Mouse (Mus musculus) adrenal gland, adult (tissue): ENCODE results near the gene Fzd4.
A peak's percentile ranks its signal among the peaks of the same experiment; 100 is the strongest.

Experiments
- DNase-seq, 2 experiments: peaks; one replicate each; pipeline ENCODE4 v3.0.0; 2022 to 2023; ENCODE audit warnings: low spot score in 1 of 2; ENCODE audit not compliant: inconsistent age in 2 of 2

The Fzd4 gene

GRCm38 (mm10) chr7:89425803-89426725 is 21.9 kb downstream of the Fzd4 start:
- peak in 1 of 2 experiments; percentile 42 for DNase-seq

- peak in 1 of 2 experiments; percentile 19 for DNase-seq
Observed at GRCm38 (mm10) chr7:89427101-89427500, 22.9 kb downstream of the Fzd4 start.

- DNase-seq = no peak
Observed at GRCm38 (mm10) chr7:89428804-89429203, 24.6 kb downstream of the Fzd4 start.

- no peak for DNase-seq
Observed at GRCm38 (mm10) chr7:89429326-89429725, 25.2 kb downstream of the Fzd4 start.

- no peak for DNase-seq
Observed at GRCm38 (mm10) chr7:89431185-89431584, 27.0 kb downstream of the Fzd4 start.

- no peak for DNase-seq
Observed at GRCm38 (mm10) chr7:89433193-89433892, 29.2 kb downstream of the Fzd4 start.

GRCm38 (mm10) chr7:89433893-89434616 is 29.9 kb downstream of the Fzd4 start:
- DNase-seq = no peak

- no peak for DNase-seq
Observed at GRCm38 (mm10) chr7:89436404-89436803, 32.2 kb downstream of the Fzd4 start.

GRCm38 (mm10) chr7:89437589-89437988 is 33.4 kb downstream of the Fzd4 start:
- peak; percentile 17 to 81 for DNase-seq

GRCm38 (mm10) chr7:89441291-89441690 is 37.1 kb downstream of the Fzd4 start:
- DNase-seq = no peak

- peak in 1 of 2 experiments; percentile 11 for DNase-seq
Observed at GRCm38 (mm10) chr7:89442242-89442641, 38.1 kb downstream of the Fzd4 start.

- DNase-seq = no peak
Observed at GRCm38 (mm10) chr7:89445137-89445536, 41.0 kb downstream of the Fzd4 start.

- DNase-seq = no peak
Observed at GRCm38 (mm10) chr7:89450312-89450711, 46.2 kb downstream of the Fzd4 start.

GRCm38 (mm10) chr7:89456380-89457076 is 52.4 kb downstream of the Fzd4 start:
- no peak for DNase-seq

GRCm38 (mm10) chr7:89459691-89460090 is 55.5 kb downstream of the Fzd4 start:
- DNase-seq = no peak

- DNase-seq = no peak
Observed at GRCm38 (mm10) chr7:89460911-89461310, 56.8 kb downstream of the Fzd4 start.

- no peak for DNase-seq
Observed at GRCm38 (mm10) chr7:89461351-89461750, 57.2 kb downstream of the Fzd4 start.
